Mouse (Mus musculus) lung, adult 10 weeks (tissue): ENCODE results near the gene 1700074P13Rik. TPM values are rescaled to one million over a fixed set of nuclear protein-coding genes. Genes with fewer than 3 reads are reported as not detected.

Experiments
- polyA plus RNA-seq: library from polyadenylated mRNA; stranded (reverse); fragments of 350-450 nt; fragmentation: Illumina TruSeq; extraction: RNeasy Lipid Tissue Mini Kit (QIAGEN cat#74804); gene quantifications from one replicate; pipeline ENCODE4 v1.2.3, GENCODE M21; 2014; ENCODE audit warnings: low read depth, low replicate concordance; ENCODE audit not compliant: insufficient read depth

Gene 1700074P13Rik
- polyA plus RNA-seq, result not detected

DNA sequence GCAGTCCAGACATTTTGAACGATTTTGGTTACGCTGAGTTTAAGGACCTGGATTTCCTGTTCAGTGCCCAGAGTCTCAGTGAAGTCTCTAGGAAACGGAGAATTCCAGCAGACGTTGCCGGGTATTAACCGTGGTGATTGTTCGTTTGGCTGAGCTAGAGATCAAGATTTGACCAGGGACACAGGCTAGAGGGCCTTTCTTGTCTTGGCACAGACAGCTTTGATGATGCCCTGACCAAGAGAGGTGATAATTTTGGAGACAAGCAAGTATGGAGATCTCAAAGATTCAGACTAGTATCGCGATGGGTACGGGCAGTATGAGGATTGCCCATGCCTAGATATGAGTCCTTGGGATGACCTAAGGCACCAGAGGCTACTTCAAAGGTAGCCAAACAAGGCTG, at the start of gene 1700074P13Rik:
1700074P13Rik (minus strand) TSS at position 101 of the 400 bp plus-strand sequence.

DNA sequence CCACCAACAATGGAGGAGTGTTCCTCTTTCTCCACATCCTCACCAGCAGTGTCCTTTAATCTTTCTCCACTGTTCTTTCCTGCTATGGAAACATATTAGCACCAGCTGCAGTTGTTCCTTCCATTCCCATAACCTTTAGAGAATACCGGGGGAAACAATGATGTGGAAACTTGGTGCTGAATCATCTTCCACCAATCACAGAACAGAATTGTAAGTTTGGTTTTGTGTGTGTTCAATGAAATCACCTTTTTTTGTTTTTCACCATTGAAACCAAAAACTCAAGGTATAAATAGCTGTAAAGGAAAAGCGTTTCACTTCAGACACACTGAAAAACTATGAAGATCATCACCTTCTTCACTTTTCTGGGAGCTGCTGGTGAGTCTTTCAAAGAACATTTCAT, 24.1 kb upstream of the 1700074P13Rik start, which contains the start of gene 1810009J06Rik:
1810009J06Rik (plus strand) TSS at position 301 of the 400 bp plus-strand sequence.

DNA sequence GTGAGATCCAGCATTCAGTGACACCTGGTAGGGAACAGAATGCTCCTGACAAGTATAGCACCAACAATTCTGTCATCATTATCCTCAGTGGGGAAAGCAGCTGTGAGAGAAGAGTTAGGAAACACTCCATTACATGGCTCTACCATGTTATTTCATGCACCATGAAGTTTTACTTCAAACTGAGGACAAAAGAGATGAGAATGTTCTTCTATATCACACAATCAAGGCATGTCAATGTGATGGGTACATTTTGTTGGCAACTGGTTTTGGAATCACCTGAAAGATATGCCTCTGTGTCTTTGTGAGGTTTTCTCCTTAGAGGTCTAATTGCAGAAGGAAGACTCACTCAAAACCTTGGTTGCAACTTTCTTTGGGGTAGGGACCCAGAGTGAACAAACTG, 11.4 kb upstream of the 1700074P13Rik start, which contains the start of gene Gm4744:
Gm4744 (minus strand) TSS at position 101 of the 400 bp plus-strand sequence.

DNA sequence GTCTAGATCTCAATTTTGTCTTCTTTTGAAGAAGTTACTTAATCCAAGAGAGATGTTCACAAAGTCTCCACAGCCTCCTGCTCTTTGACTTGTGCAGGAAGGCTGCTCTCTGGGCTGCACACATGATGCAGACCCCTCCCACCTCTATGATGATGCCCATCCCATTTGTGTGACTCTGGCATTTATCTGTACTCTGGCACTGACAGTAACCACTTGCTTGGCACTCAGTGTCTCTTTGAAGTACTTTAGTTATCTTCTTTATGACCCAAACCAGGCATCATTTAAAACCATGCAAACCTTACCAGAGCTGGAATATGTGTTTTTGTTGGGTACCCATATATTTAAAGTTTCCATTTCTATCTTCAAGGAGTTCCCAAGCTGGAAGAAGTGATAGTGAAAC, 40.1 kb downstream of the 1700074P13Rik start, which contains the start of gene Prss58:
Prss58 (minus strand) TSS at position 101 of the 400 bp plus-strand sequence.

DNA sequence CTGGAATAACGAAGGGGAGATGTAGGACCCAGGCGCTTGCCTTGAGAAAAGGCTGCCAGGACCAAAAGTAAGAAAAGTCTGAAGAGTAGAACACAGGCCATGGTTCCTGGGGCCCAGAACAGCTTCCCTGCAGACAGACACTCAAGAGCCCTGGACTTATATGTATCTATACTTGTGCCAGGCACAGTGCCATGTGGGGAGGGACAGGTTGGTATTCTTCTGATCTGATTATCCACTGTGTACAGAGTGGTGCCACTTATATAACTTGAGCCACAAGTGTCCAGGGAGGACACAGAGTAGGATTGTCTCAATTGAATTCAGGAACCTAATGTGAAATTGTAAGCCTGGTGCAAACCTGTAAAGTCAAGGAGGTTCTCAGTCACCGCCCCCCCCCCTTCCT, 53.0 kb downstream of the 1700074P13Rik start, which contains the start of gene Moxd2:
Moxd2 (minus strand) TSS at position 101 of the 400 bp plus-strand sequence.

Other genes with a start within 250 kb of the 1700074P13Rik start
- gene Moxd2, start 53.1 kb downstream of the 1700074P13Rik start, polyA plus RNA-seq, result not detected
- gene Prss58, start 40.2 kb downstream of the 1700074P13Rik start, polyA plus RNA-seq, result not detected
- not detected for gene Gm4744, start 11.3 kb upstream of the 1700074P13Rik start, polyA plus RNA-seq
- gene 1810009J06Rik, start 24.2 kb upstream of the 1700074P13Rik start, polyA plus RNA-seq, result not detected
- gene Gm2663, start 58.9 kb upstream of the 1700074P13Rik start, polyA plus RNA-seq, result not detected
- gene 2210010C04Rik, start 95.0 kb upstream of the 1700074P13Rik start, polyA plus RNA-seq, result not detected